Mouse (Mus musculus) midbrain, embryonic 16.5 days (tissue): ENCODE measurements at regions not wholly inside any gene's neighbourhood (a gene's known extent, or its start where the extent isn't known, plus 50 kb on each side); places are given as distances from the start of the nearest gene placed in this dataset.

ENCODE experiments used
- ATAC-seq: fragments of 200-750 bp; cut with Nextera tagmentation; 2 replicates; pipeline ENCODE4 v1.8.0; 2017; ENCODE audit warnings: moderate TSS enrichment
- H3K27ac ChIP-seq: fragments of 300-500 bp; sonication (generic); 2 replicates; pipeline ENCODE4 v1.5.1; 2014; ENCODE audit warnings: mild to moderate bottlenecking, low read length, mixed read lengths
- H3K27me3 ChIP-seq: fragments of 300-500 bp; sonication (generic); 2 replicates; pipeline ENCODE4 v1.6.1; 2014; ENCODE audit warnings: low read depth, low read length, mixed read lengths; ENCODE audit not compliant: control insufficient read depth, insufficient read depth
- H3K36me3 ChIP-seq: fragments of 300-500 bp; sonication (generic); 2 replicates; pipeline ENCODE4 v1.6.1; 2014; ENCODE audit warnings: mild to moderate bottlenecking, low read length, moderate library complexity, mixed read lengths; ENCODE audit not compliant: control insufficient read depth, insufficient read depth
- H3K4me1 ChIP-seq: fragments of 300-500 bp; sonication (generic); 2 replicates; pipeline ENCODE4 v1.6.1; 2014; ENCODE audit warnings: mild to moderate bottlenecking, low read length, mixed read lengths; ENCODE audit not compliant: control insufficient read depth, insufficient read depth
- H3K4me2 ChIP-seq: fragments of 300-500 bp; sonication (generic); 2 replicates; pipeline ENCODE4 v1.6.1; 2014; ENCODE audit warnings: mild to moderate bottlenecking, low read length, mixed read lengths
- H3K4me3 ChIP-seq: fragments of 300-500 bp; sonication (generic); 2 replicates; pipeline ENCODE4 v1.5.1; 2014; ENCODE audit warnings: low read depth, mild to moderate bottlenecking, low read length, moderate library complexity, mixed read lengths
- H3K9ac ChIP-seq: fragments of 300-500 bp; sonication (generic); 2 replicates; pipeline ENCODE4 v1.6.1; 2014; ENCODE audit warnings: low read depth, low read length, mixed read lengths
- H3K9me3 ChIP-seq: fragments of 300-500 bp; sonication (generic); replicated peaks from 2 replicates; pipeline ENCODE4 v1.6.1; 2014; ENCODE audit warnings: mild to moderate bottlenecking, low read length, mixed read lengths; ENCODE audit not compliant: control insufficient read depth, poor library complexity, severe bottlenecking
- WGBS: fragments of 180-500 bp; shearing (Covaris S2); extraction: QIAGEN DNeasy Blood & Tissue Kit; methylation state at CpG from one replicate; pipeline ENCODE4 v1.1.7; 2014; 5-methylcytosine and 5-hydroxymethylcytosine counted together

DNA sequence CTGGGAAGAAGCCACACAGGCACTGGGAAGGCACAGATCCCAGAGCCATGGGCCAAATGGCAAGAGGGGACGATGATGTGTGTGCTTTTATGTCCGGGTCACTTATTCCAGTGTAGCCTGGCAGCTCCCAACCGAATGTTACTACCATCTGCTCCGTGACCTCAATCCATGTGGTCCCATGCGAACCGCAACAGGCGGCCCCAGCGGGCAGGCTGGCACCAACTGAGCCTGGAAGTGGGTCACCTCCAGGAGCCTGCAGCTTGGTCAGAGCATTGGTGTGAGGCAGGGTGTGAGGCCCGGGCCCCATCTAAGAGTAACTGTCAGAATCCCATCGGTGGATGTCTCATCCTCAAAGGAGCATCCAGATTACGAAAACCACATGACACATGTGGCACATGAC, 110.8 kb upstream of the Tbx3 start:
- H3K4me2 ChIP-seq = no peak overlapping the region
- no peaks in the 10 kb centered on the region; the same call in 1 of the 2 replicates for H3K27me3 ChIP-seq
- H3K36me3 ChIP-seq = no peaks in the 10 kb centered on the region
- no peak overlapping the region for H3K27ac ChIP-seq
- H3K9me3 ChIP-seq = no peaks in the 10 kb centered on the region
- WGBS = 95% methylated on average over 11 of the region's 11 CpGs
- no peak overlapping the region for H3K4me3 ChIP-seq
- peaks cover 8% of the 10 kb centered on the region; the same call in 1 of the 2 replicates for H3K4me1 ChIP-seq
- ATAC-seq = no peak
- H3K9ac ChIP-seq = no peak overlapping the region

DNA sequence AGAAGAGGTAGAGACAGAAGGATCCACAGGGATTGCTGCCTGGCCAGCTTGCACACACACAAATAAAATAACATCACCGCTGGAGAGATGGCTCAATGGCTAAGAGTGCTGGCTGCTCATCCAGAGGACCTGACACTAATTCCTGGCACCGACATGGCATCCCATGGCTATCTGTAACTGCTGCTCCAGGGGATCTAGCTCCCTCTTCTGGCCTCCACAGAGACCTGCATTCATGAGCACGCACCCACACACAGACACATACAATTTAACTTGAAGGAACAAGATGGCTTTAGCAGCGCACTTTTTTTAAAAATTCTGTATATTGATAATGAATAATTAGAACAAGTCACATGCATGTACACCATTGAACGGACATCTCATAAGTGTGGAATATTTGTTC, 110.1 kb upstream of the Tbx3 start:
- Histone ChIP-seq H3K27ac (no peak overlapping the region), H3K4me2 (no peak overlapping the region), H3K36me3 (no peaks in the 10 kb centered on the region), H3K9me3 (no peaks in the 10 kb centered on the region), H3K9ac (no peak overlapping the region), H3K27me3 (no peaks in the 10 kb centered on the region; the same call in 1 of the 2 replicates), H3K4me1 (peaks cover 8% of the 10 kb centered on the region; the same call in 1 of the 2 replicates), H3K4me3 (no peak overlapping the region)
- 93% methylated on average over 5 of the region's 5 CpGs for WGBS
- ATAC-seq = no peak

DNA sequence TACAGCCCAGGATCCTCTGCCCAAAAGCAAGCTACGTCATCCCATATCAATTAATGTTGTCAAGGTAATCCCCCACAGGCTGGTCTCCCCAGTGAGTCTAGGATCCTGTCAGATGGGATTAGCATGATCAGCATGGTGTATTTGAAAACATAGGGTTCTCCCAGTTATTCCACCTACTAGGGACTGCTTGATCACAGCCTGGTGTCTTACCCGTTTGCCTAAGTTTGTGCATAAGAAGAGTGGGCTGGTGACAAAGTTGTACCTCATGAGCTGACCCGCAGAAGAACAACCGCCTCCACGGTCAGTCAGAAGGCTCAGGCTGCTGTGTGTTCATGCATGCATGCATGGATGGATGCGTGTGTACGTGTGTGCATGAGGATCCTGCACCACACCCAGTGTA, 108.9 kb upstream of the Tbx3 start:
- Histone ChIP-seq H3K36me3 (no peaks in the 10 kb centered on the region), H3K27ac (no peak overlapping the region), H3K4me1 (peaks cover 8% of the 10 kb centered on the region; the same call in 1 of the 2 replicates), H3K27me3 (no peaks in the 10 kb centered on the region; the same call in 1 of the 2 replicates), H3K9me3 (no peaks in the 10 kb centered on the region), H3K4me3 (no peak overlapping the region), H3K9ac (no peak overlapping the region), H3K4me2 (no peak overlapping the region)
- WGBS = 78% methylated on average over 7 of the region's 7 CpGs
- no peak for ATAC-seq

DNA sequence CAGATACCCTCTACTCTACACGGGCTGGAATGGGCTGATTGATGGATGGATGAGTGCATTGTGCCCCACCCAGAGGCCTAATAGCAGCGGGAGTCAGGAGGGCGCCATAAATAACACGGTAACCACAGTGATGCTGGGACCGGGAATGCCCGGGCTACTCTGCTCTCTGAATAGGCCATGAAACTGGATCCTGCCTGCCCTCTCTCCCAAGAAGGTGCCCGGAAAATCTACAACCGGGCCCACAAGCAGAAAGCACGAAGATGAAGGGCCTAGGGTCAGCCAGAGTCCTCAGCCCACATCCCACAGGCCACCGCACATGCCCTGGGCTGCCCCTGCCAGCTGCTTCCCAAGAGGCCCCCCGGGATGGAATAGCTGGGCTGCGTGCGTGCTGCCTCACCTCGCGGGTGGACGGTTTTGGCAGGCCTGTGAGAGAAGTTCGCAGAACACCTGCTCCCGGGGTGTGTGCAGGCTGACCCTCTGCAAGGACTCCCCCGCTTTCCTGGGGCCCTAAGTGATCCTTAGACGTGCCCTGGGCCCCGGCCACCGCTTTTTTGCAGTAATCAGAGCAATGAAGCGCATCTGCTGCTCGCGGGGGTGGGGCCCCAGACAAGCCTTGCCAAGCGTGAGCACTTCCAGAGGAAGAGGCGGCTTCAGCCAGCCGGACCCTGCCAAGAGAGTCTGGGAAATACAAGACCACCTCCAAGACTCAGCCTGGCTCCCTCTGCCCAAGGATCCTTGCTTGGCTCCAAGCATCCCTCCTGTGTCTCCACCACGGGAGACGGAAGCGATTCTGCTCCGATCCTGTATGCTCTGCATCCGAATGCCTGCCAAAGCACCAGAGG, 106.7 kb upstream of the Tbx3 start:
- H3K9me3 ChIP-seq = no peaks in the 10 kb centered on the region
- H3K36me3 ChIP-seq = no peaks in the 10 kb centered on the region
- 17% methylated on average over 33 of the region's 33 CpGs for WGBS
- H3K9ac ChIP-seq = no peak overlapping the region
- peak overlapping the region; percentile 40 for H3K4me2 ChIP-seq
- no peak for ATAC-seq
- peaks cover 8% of the 10 kb centered on the region; the same call in 1 of the 2 replicates for H3K4me1 ChIP-seq
- no peak overlapping the region for H3K27ac ChIP-seq
- no peaks in the 10 kb centered on the region; the same call in 1 of the 2 replicates for H3K27me3 ChIP-seq
- no peak overlapping the region; the same call in 1 of the 2 replicates for H3K4me3 ChIP-seq

DNA sequence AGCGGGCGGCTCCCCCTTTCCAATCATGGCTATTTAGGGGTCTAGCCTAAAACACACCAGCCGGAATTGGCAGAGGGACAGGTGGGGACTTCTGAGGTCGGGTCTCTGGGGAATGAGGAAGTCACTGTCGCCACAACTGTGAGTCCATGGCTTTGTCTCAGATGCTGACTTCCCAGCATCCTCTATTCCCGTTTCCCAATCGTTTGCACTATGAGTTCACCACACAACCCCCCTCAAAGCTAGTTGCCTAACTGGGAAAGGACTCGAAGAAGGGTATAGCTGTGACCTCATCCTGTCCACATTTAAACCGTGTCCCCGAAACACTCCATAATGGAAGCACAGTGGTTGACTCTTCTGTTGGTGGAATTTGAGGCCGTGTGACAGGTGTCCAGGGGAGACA, 102.8 kb upstream of the Tbx3 start:
- Histone ChIP-seq H3K9ac (no peak overlapping the region), H3K27me3 (no peaks in the 10 kb centered on the region; the same call in 1 of the 2 replicates), H3K4me1 (peaks cover 8% of the 10 kb centered on the region; the same call in 1 of the 2 replicates), H3K4me3 (no peak overlapping the region), H3K4me2 (no peak overlapping the region), H3K9me3 (no peaks in the 10 kb centered on the region), H3K27ac (no peak overlapping the region), H3K36me3 (no peaks in the 10 kb centered on the region)
- WGBS = 89% methylated on average over 11 of the region's 11 CpGs
- ATAC-seq = no peak

DNA sequence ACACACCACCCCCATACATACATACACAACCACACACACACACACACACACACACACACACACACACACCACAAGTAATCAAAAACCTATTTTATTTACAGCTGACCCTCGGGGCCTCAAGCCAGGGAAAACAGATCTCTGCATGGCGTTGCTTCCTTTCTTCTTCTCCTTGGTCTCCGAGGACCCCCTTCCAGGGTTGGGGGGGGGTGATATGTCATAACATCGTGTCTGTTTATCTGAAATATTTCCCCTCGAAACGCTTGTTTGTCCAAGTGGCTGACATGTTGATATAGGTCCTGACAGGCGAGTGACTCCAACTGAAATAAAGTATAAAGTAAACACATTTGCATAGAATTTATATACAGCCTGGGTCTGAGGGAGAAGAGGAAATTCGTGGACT, 100.4 kb upstream of the Tbx3 start:
- Histone ChIP-seq H3K36me3 (no peaks in the 10 kb centered on the region), H3K27ac (no peak overlapping the region), H3K4me2 (no peak overlapping the region), H3K27me3 (no peaks in the 10 kb centered on the region), H3K9ac (no peak overlapping the region), H3K4me3 (no peak overlapping the region), H3K4me1 (no peaks in the 10 kb centered on the region), H3K9me3 (peaks cover 6% of the 10 kb centered on the region; the same call in 1 of the 2 replicates)
- 64% methylated on average over 8 of the region's 8 CpGs for WGBS
- no peak for ATAC-seq

DNA sequence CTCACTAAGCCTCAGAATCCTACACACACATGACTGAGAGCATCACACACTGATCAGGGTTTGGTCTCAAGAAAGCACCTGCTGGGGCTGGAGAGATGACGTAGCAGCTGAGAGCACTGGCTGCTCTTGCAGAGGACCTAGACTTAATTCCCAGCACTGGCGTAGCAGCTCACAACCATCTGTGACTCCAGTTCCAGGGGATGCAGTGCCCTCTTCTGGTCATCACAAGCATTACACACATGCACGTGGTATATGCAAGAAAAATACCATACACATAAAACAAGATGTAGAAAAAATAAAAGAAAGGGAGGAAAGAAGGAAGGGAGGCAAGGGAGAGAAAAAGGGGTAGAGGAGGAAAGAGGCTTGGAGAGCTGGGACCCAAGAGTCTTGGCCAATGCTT, 98.8 kb upstream of the Tbx3 start:
- WGBS = 91% methylated on average over 3 of the region's 3 CpGs
- H3K36me3 ChIP-seq = no peaks in the 10 kb centered on the region
- H3K27ac ChIP-seq = no peak overlapping the region
- no peaks in the 10 kb centered on the region for H3K27me3 ChIP-seq
- no peak overlapping the region for H3K4me2 ChIP-seq
- peaks cover 6% of the 10 kb centered on the region; the same call in 1 of the 2 replicates for H3K9me3 ChIP-seq
- no peaks in the 10 kb centered on the region for H3K4me1 ChIP-seq
- H3K4me3 ChIP-seq = no peak overlapping the region
- ATAC-seq = no peak
- no peak overlapping the region for H3K9ac ChIP-seq

DNA sequence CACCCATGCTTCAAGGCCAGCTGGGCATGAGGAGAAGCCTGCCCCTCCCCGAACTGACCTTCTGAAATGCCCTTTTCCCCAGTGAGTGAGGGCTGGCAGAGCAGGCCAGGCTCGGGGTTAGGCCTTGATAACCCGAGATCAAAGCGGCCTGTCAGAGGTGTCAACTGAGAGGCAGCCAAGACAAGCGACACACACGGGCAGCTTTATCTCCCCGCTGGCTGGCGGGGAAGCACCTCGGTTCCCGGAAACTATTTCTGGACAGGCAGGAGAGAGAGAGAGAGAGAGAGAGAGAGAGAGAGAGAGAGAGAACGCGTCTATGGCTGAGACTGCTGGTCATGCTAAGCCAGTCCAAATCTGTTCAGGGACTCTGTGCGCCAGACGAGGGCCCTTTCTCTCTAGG, 95.3 kb upstream of the Tbx3 start:
- Histone ChIP-seq H3K36me3 (no peaks in the 10 kb centered on the region), H3K27ac (no peak overlapping the region), H3K9ac (no peak overlapping the region), H3K27me3 (no peaks in the 10 kb centered on the region), H3K9me3 (peaks cover 6% of the 10 kb centered on the region; the same call in 1 of the 2 replicates), H3K4me1 (no peaks in the 10 kb centered on the region), H3K4me3 (no peak overlapping the region), H3K4me2 (no peak overlapping the region)
- WGBS = 69% methylated on average over 12 of the region's 14 CpGs
- no peak for ATAC-seq

DNA sequence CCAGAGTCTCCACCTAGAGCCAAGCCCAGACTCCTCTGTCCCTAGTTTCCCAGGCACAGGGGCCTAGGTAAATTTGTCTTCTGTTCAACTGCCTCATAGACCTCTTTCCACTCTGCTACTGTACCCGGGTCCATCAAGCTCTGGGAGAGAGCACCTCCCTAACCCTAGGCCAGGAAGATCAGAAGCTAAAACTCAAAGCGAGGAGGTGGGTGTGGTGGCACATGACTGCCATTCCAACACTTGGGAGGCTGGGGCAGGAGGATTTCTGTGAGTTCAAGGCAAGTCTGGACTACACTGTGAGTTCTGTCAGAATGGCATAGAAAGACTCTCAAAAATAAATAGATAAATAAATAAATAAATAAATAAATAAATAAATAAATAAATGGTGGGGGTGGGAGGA, 91.2 kb upstream of the Tbx3 start:
- WGBS = 93% methylated on average over 2 of the region's 2 CpGs
- H3K9ac ChIP-seq = no peak overlapping the region
- H3K4me2 ChIP-seq = no peak overlapping the region
- no peak for ATAC-seq
- H3K9me3 ChIP-seq = no peaks in the 10 kb centered on the region
- H3K4me1 ChIP-seq = no peaks in the 10 kb centered on the region
- H3K27ac ChIP-seq = no peak overlapping the region
- H3K36me3 ChIP-seq = no peaks in the 10 kb centered on the region
- H3K4me3 ChIP-seq = no peak overlapping the region
- no peaks in the 10 kb centered on the region for H3K27me3 ChIP-seq
